Mouse (Mus musculus): ENCODE data around the gene Smoc1. TPM values are rescaled to one million over a fixed set of nuclear protein-coding genes. Genes with fewer than 3 reads are reported as not detected.

Smoc1 gene
- polyA plus RNA-seq, 1 experiment: 41.7 TPM

GRCm38 (mm10) chr12:81094766-81095405 lies 68.3 kb downstream of the Smoc1 start:
- Histone ChIP-seq H3K36me3 (ENCODE audit: control insufficient read depth, insufficient read depth, low read length) (no peaks in the 10 kb centered on the region), H3K4me3 (ENCODE audit: control insufficient read depth, insufficient read depth, low read length) (no peak overlapping the region), H3K27me3 (ENCODE audit: control insufficient read depth, insufficient read depth, low read length) (no peaks in the 10 kb centered on the region), H3K4me1 (replicated peaks; ENCODE audit: control insufficient read depth, insufficient read depth, low read length) (peaks cover 2% of the 10 kb centered on the region; the same call in 1 of the 2 replicates), H3K27ac (ENCODE audit: control insufficient read depth, insufficient read depth, low read length) (no peak overlapping the region)
- TF ChIP-seq CTCF (IDR thresholded peaks at IDR 0.05; ENCODE audit: borderline replicate concordance, control insufficient read depth, extremely low read depth, insufficient read depth, low read length, poor library complexity): no peak
- no peak for TF ChIP-seq POLR2A (IDR thresholded peaks at IDR 0.05; ENCODE audit: control insufficient read depth, extremely low read depth, insufficient read depth, low read length, poor library complexity)
- DNase-seq: no peak
- 90% methylated on average over 11 of the region's 11 CpGs for WGBS

GRCm38 (mm10) chr12:81097267-81097666 lies 70.7 kb downstream of the Smoc1 start:
- no peak overlapping the region for H3K4me3 ChIP-seq (ENCODE audit: control insufficient read depth, insufficient read depth, low read length)
- 90% methylated on average over 7 of the region's 7 CpGs for WGBS
- DNase-seq: no peak
- H3K4me1 ChIP-seq (replicated peaks; ENCODE audit: control insufficient read depth, insufficient read depth, low read length): peaks cover 2% of the 10 kb centered on the region; the same call in 1 of the 2 replicates
- no peak overlapping the region for H3K27ac ChIP-seq (ENCODE audit: control insufficient read depth, insufficient read depth, low read length)
- H3K27me3 ChIP-seq (ENCODE audit: control insufficient read depth, insufficient read depth, low read length): no peaks in the 10 kb centered on the region
- no peak for TF ChIP-seq CTCF (IDR thresholded peaks at IDR 0.05; ENCODE audit: borderline replicate concordance, control insufficient read depth, extremely low read depth, insufficient read depth, low read length, poor library complexity)
- no peak for TF ChIP-seq POLR2A (IDR thresholded peaks at IDR 0.05; ENCODE audit: control insufficient read depth, extremely low read depth, insufficient read depth, low read length, poor library complexity)
- H3K36me3 ChIP-seq (ENCODE audit: control insufficient read depth, insufficient read depth, low read length): no peaks in the 10 kb centered on the region

- no peaks in the 10 kb centered on the region for H3K36me3 ChIP-seq (ENCODE audit: control insufficient read depth, insufficient read depth, low read length)
- no peak overlapping the region for H3K4me3 ChIP-seq (ENCODE audit: control insufficient read depth, insufficient read depth, low read length)
- H3K27me3 ChIP-seq (ENCODE audit: control insufficient read depth, insufficient read depth, low read length): no peaks in the 10 kb centered on the region
- H3K27ac ChIP-seq (ENCODE audit: control insufficient read depth, insufficient read depth, low read length): no peak overlapping the region
- 83% methylated on average over 4 of the region's 4 CpGs for WGBS
- TF ChIP-seq CTCF (IDR thresholded peaks at IDR 0.05; ENCODE audit: borderline replicate concordance, control insufficient read depth, extremely low read depth, insufficient read depth, low read length, poor library complexity): no peak
- TF ChIP-seq POLR2A (IDR thresholded peaks at IDR 0.05; ENCODE audit: control insufficient read depth, extremely low read depth, insufficient read depth, low read length, poor library complexity): no peak
- H3K4me1 ChIP-seq (replicated peaks; ENCODE audit: control insufficient read depth, insufficient read depth, low read length): peaks cover 2% of the 10 kb centered on the region; the same call in 1 of the 2 replicates
- DNase-seq: no peak
Observed at GRCm38 (mm10) chr12:81097738-81098137, 71.1 kb downstream of the Smoc1 start.

- DNase-seq: no peak
- H3K27ac ChIP-seq (ENCODE audit: control insufficient read depth, insufficient read depth, low read length): no peak overlapping the region
- H3K4me1 ChIP-seq (replicated peaks; ENCODE audit: control insufficient read depth, insufficient read depth, low read length): peaks cover 2% of the 10 kb centered on the region; the same call in 1 of the 2 replicates
- 86% methylated on average over 5 of the region's 5 CpGs for WGBS
- TF ChIP-seq POLR2A (IDR thresholded peaks at IDR 0.05; ENCODE audit: control insufficient read depth, extremely low read depth, insufficient read depth, low read length, poor library complexity) (no peak), CTCF (IDR thresholded peaks at IDR 0.05; ENCODE audit: borderline replicate concordance, control insufficient read depth, extremely low read depth, insufficient read depth, low read length, poor library complexity) (no peak)
- no peaks in the 10 kb centered on the region for H3K27me3 ChIP-seq (ENCODE audit: control insufficient read depth, insufficient read depth, low read length)
- no peak overlapping the region for H3K4me3 ChIP-seq (ENCODE audit: control insufficient read depth, insufficient read depth, low read length)
- H3K36me3 ChIP-seq (ENCODE audit: control insufficient read depth, insufficient read depth, low read length): no peaks in the 10 kb centered on the region
Observed at GRCm38 (mm10) chr12:81099161-81099560, 72.6 kb downstream of the Smoc1 start.

GRCm38 (mm10) chr12:81101691-81102090 lies 75.1 kb downstream of the Smoc1 start:
- 70% methylated on average over 7 of the region's 7 CpGs for WGBS
- no peak for DNase-seq

DNA sequence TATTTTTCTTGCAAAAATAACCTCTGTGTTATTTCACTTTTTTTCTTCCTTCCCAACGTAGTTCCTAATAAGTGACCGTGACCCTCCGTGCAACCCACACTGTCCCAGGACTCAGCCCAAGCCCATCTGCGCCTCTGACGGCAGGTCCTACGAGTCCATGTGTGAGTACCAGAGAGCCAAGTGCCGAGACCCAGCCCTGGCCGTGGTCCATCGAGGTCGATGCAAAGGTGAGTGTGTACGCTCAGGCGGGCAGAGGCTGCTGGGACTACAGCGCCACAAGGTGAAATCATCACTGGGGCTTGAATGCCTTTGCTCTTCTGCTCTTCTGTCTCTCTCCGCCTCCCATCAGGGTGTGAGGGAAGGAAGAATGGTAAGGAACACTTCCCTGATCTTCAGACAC lies 77.9 kb downstream of the Smoc1 start:
- no peaks in the 10 kb centered on the region for H3K36me3 ChIP-seq (ENCODE audit: control insufficient read depth, insufficient read depth, low read length)
- H3K4me1 ChIP-seq (replicated peaks; ENCODE audit: control insufficient read depth, insufficient read depth, low read length): no peaks in the 10 kb centered on the region
- no peaks in the 10 kb centered on the region for H3K27me3 ChIP-seq (ENCODE audit: control insufficient read depth, insufficient read depth, low read length)
- H3K27ac ChIP-seq (ENCODE audit: control insufficient read depth, insufficient read depth, low read length): no peak overlapping the region
- no peak for DNase-seq
- no peak for TF ChIP-seq POLR2A (IDR thresholded peaks at IDR 0.05; ENCODE audit: control insufficient read depth, extremely low read depth, insufficient read depth, low read length, poor library complexity)
- TF ChIP-seq CTCF (IDR thresholded peaks at IDR 0.05; ENCODE audit: borderline replicate concordance, control insufficient read depth, extremely low read depth, insufficient read depth, low read length, poor library complexity): no peak
- WGBS: 95% methylated on average over 14 of the region's 14 CpGs
- H3K4me3 ChIP-seq (ENCODE audit: control insufficient read depth, insufficient read depth, low read length): no peak overlapping the region

More at GRCm38 (mm10) chr12:81101691-81102090, 75.1 kb downstream of the Smoc1 start:
- Histone ChIP-seq H3K4me3 (ENCODE audit: control insufficient read depth, insufficient read depth, low read length) (no peak overlapping the region), H3K27ac (ENCODE audit: control insufficient read depth, insufficient read depth, low read length) (no peak overlapping the region), H3K4me1 (replicated peaks; ENCODE audit: control insufficient read depth, insufficient read depth, low read length) (peaks cover 2% of the 10 kb centered on the region; the same call in 1 of the 2 replicates), H3K27me3 (ENCODE audit: control insufficient read depth, insufficient read depth, low read length) (no peaks in the 10 kb centered on the region), H3K36me3 (ENCODE audit: control insufficient read depth, insufficient read depth, low read length) (no peaks in the 10 kb centered on the region)
- no peak for TF ChIP-seq POLR2A (IDR thresholded peaks at IDR 0.05; ENCODE audit: control insufficient read depth, extremely low read depth, insufficient read depth, low read length, poor library complexity)
- TF ChIP-seq CTCF (IDR thresholded peaks at IDR 0.05; ENCODE audit: borderline replicate concordance, control insufficient read depth, extremely low read depth, insufficient read depth, low read length, poor library complexity): no peak

Data from thymus, adult 2 months (tissue).